Mouse (Mus musculus): ENCODE results near the gene Zfp28. TPM values are rescaled to one million over a fixed set of nuclear protein-coding genes. Genes with fewer than 3 reads are reported as not detected.

Zfp28 gene
- polyA plus RNA-seq, 1 experiment from 2014 or later, result 15.1 TPM

GRCm38 (mm10) chr7:6414626-6415441, 31.7 kb downstream of the Zfp28 start:
- ATAC-seq (ENCODE audit: low read depth), result peak; percentile 92
- H3K36me3 ChIP-seq, result no peaks in the 10 kb centered on the region
- H3K9me3 ChIP-seq, result no peaks in the 10 kb centered on the region
- H3K9ac ChIP-seq, result peak overlapping the region; percentile 64
- WGBS, result 8% methylated on average over 19 of the region's 22 CpGs
- H3K27me3 ChIP-seq, result no peaks in the 10 kb centered on the region
- H3K27ac ChIP-seq (replicated peaks), result no peak overlapping the region
- H3K4me3 ChIP-seq, result peak overlapping the region; percentile 37
- H3K4me2 ChIP-seq, result peak overlapping the region; percentile 53
- H3K4me1 ChIP-seq (replicated peaks), result no peaks in the 10 kb centered on the region

GRCm38 (mm10) chr7:6415442-6415787, 32.3 kb downstream of the Zfp28 start:
- Histone ChIP-seq H3K4me1 (replicated peaks) (no peaks in the 10 kb centered on the region), H3K27me3 (no peaks in the 10 kb centered on the region), H3K9ac (peak overlapping the region; percentile 64), H3K9me3 (no peaks in the 10 kb centered on the region), H3K4me3 (peak overlapping the region; percentile 37), H3K27ac (replicated peaks) (no peak overlapping the region), H3K4me2 (peak overlapping the region; percentile 53), H3K36me3 (no peaks in the 10 kb centered on the region)
- WGBS, result 15% methylated on average over 8 of the region's 8 CpGs
- ATAC-seq (ENCODE audit: low read depth), result peak; percentile 73

GRCm38 (mm10) chr7:6419894-6420293, 36.8 kb downstream of the Zfp28 start:
- Histone ChIP-seq H3K27ac (replicated peaks) (no peak overlapping the region), H3K9ac (no peak overlapping the region), H3K4me3 (no peak overlapping the region), H3K4me2 (no peak overlapping the region), H3K27me3 (no peaks in the 10 kb centered on the region), H3K4me1 (replicated peaks) (no peaks in the 10 kb centered on the region), H3K36me3 (no peaks in the 10 kb centered on the region), H3K9me3 (no peaks in the 10 kb centered on the region)
- ATAC-seq (ENCODE audit: low read depth), result no peak
- WGBS, result 78% methylated on average over 6 of the region's 6 CpGs

DNA sequence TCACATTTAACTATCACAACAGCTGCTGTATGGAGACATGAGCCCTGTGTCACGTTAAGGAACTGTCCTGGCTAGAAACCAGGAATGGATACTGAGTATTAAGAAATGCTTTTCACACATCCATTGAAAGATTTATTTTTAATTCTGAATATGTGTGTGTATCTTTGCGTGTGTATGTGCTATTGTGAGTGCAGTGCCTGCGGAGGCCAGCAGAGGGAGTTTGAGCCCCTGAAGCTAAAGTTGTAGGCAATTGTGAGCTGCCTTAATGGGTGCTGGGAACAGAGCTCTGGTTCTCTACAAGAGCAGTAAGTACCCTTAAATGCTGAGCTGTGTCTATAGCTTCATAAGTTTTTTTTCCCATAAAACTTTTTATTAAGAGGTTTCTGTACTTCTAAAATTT, 46.3 kb downstream of the Zfp28 start:
- Histone ChIP-seq H3K36me3 (peaks cover 5% of the 10 kb centered on the region; the same call in 1 of the 2 replicates), H3K9me3 (peaks cover 7% of the 10 kb centered on the region; the same call in 1 of the 2 replicates)
- WGBS, result 87% methylated on average over 3 of the region's 3 CpGs

DNA sequence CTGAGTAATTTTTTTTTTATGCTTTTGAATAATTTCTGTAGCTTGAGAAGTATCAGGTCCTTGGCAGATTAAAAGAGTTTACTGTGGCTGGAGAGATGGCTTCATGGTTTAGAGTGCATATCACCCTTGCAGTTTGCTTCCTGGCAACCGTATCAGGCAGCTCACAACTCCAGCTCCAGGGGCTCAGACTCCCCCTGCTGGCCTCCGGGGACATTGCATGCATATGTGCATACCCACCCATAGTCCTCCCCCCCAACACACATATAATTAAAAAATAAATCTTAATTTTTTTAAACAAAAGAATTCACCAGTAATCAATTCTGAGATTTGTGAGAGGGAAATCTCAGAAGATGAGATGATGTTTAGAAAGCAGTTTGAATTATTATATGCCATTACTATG, 47.2 kb downstream of the Zfp28 start:
- H3K9ac ChIP-seq, result no peak overlapping the region
- WGBS, result 34% methylated on average over 2 of the region's 2 CpGs
- no peak for ATAC-seq (ENCODE audit: low read depth)
- H3K4me2 ChIP-seq, result no peak overlapping the region
- H3K4me1 ChIP-seq (replicated peaks), result peaks cover 6% of the 10 kb centered on the region
- no peak overlapping the region for H3K27ac ChIP-seq (replicated peaks)
- peaks cover 5% of the 10 kb centered on the region; the same call in 1 of the 2 replicates for H3K36me3 ChIP-seq
- H3K9me3 ChIP-seq, result peaks cover 7% of the 10 kb centered on the region; the same call in 1 of the 2 replicates
- no peaks in the 10 kb centered on the region for H3K27me3 ChIP-seq
- H3K4me3 ChIP-seq, result no peak overlapping the region

More for the DNA sequence above, 46.3 kb downstream of the Zfp28 start:
- H3K4me2 ChIP-seq, result no peak overlapping the region
- no peak overlapping the region for H3K4me3 ChIP-seq
- ATAC-seq (ENCODE audit: low read depth), result no peak
- H3K27me3 ChIP-seq, result no peaks in the 10 kb centered on the region
- no peak overlapping the region for H3K9ac ChIP-seq
- H3K4me1 ChIP-seq (replicated peaks), result no peaks in the 10 kb centered on the region; the same call in 1 of the 2 replicates
- no peak overlapping the region for H3K27ac ChIP-seq (replicated peaks)

GRCm38 (mm10) chr7:6438388-6438787, 55.3 kb downstream of the Zfp28 start, which contains the start of gene Olfr1344:
Gene Olfr1344 (plus strand): TSS chr7:6438688.
- ATAC-seq (ENCODE audit: low read depth), result no peak
- Histone ChIP-seq H3K4me3 (no peak within 1 kb of the TSS), H3K9me3 (no peaks in the 10 kb centered on the region), H3K9ac (no peak within 1 kb of the TSS), H3K27ac (replicated peaks) (no peak within 1 kb of the TSS), H3K27me3 (no peaks in the 10 kb centered on the region), H3K4me1 (replicated peaks) (peaks cover 12% of the 10 kb centered on the region), H3K4me2 (no peak within 1 kb of the TSS), H3K36me3 (no peaks in the 10 kb centered on the region)
- WGBS, result 80% methylated on average over 3 of the region's 3 CpGs

DNA sequence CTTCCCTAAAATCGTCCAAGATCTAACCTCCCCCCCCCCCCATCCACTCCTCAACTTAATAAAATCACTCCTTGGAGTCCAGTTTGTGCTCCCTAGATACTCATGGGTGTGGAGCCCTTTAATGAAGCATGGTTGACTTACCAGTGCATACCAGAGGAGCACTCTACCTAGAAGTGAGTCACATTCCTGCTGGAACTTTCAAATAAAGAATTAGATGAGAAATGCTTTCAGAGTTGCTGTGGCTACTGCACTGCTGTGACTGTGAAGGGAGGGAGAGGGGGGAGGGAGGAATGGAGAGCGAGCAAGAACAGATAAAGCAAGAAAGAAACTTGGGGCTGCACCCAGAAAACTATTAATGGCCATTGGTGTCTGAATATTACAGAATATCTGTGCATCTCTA, 58.1 kb downstream of the Zfp28 start:
- Histone ChIP-seq H3K27me3 (no peaks in the 10 kb centered on the region), H3K9ac (no peak overlapping the region), H3K9me3 (no peaks in the 10 kb centered on the region), H3K27ac (replicated peaks) (no peak overlapping the region), H3K4me3 (no peak overlapping the region), H3K36me3 (no peaks in the 10 kb centered on the region), H3K4me2 (no peak overlapping the region), H3K4me1 (replicated peaks) (no peaks in the 10 kb centered on the region)
- 72% methylated on average over 2 of the region's 2 CpGs for WGBS
- ATAC-seq (ENCODE audit: low read depth), result no peak

Other genes starting within 250 kb of the Zfp28 start
- 23.0 and 23.7 TPM in 2 replicates for gene Zfp787, start 227.3 kb upstream of the Zfp28 start, polyA plus RNA-seq (2015; fragmentation: Nextera tagmentation; extraction: Ambion mirVana)
- gene Zfp444, start 211.1 kb upstream of the Zfp28 start, polyA plus RNA-seq (2015; fragmentation: Nextera tagmentation; extraction: Ambion mirVana), result 71.4 and 81.0 TPM in 2 replicates
- gene Galp, start 186.2 kb upstream of the Zfp28 start, polyA plus RNA-seq (2015; fragmentation: Nextera tagmentation; extraction: Ambion mirVana), result not detected in 2 replicates
- not detected in 2 replicates for gene Zscan5b, start 161.0 kb upstream of the Zfp28 start, polyA plus RNA-seq (2015; fragmentation: Nextera tagmentation; extraction: Ambion mirVana)
- not detected in 2 replicates for gene Epp13, start 130.6 kb upstream of the Zfp28 start, polyA plus RNA-seq (2015; fragmentation: Nextera tagmentation; extraction: Ambion mirVana)
- gene Zfp667, start 96.7 kb upstream of the Zfp28 start, polyA plus RNA-seq (2015; fragmentation: Nextera tagmentation; extraction: Ambion mirVana), result 17.7 and 17.8 TPM in 2 replicates
- 10.4 and 14.0 TPM in 2 replicates for gene Zfp583, start 52.0 kb upstream of the Zfp28 start, polyA plus RNA-seq (2015; fragmentation: Nextera tagmentation; extraction: Ambion mirVana)
- gene Gm3854, start 39.5 kb upstream of the Zfp28 start, polyA plus RNA-seq (2015; fragmentation: Nextera tagmentation; extraction: Ambion mirVana), result 6.7 and 7.4 TPM in 2 replicates
- gene Zfp78, start 20.0 kb upstream of the Zfp28 start, polyA plus RNA-seq (2015; fragmentation: Nextera tagmentation; extraction: Ambion mirVana), result 3.5 and 4.5 TPM in 2 replicates
- 2.8 and 3.2 TPM in 2 replicates for gene Smim17, start 15.4 kb downstream of the Zfp28 start, polyA plus RNA-seq (2015; fragmentation: Nextera tagmentation; extraction: Ambion mirVana)
- gene Gm20715, start 27.0 kb downstream of the Zfp28 start, polyA plus RNA-seq (2015; fragmentation: Nextera tagmentation; extraction: Ambion mirVana), result not detected in 2 replicates
- gene Olfr1344, start 55.4 kb downstream of the Zfp28 start, polyA plus RNA-seq (2015; fragmentation: Nextera tagmentation; extraction: Ambion mirVana), result 0.10 TPM in 1 of 2 replicates, not detected in the other
- not detected in 2 replicates for gene Olfr1336, start 72.9 kb downstream of the Zfp28 start, polyA plus RNA-seq (2015; fragmentation: Nextera tagmentation; extraction: Ambion mirVana)
- not detected in 2 replicates for gene Olfr1346, start 83.8 kb downstream of the Zfp28 start, polyA plus RNA-seq (2015; fragmentation: Nextera tagmentation; extraction: Ambion mirVana)
- gene Olfr5, start 103.6 kb downstream of the Zfp28 start, polyA plus RNA-seq (2015; fragmentation: Nextera tagmentation; extraction: Ambion mirVana), result not detected in 2 replicates
- gene Olfr1347, start 116.5 kb downstream of the Zfp28 start, polyA plus RNA-seq (2015; fragmentation: Nextera tagmentation; extraction: Ambion mirVana), result not detected in 2 replicates
- not detected in 2 replicates for gene Olfr1348, start 125.5 kb downstream of the Zfp28 start, polyA plus RNA-seq (2015; fragmentation: Nextera tagmentation; extraction: Ambion mirVana)
- gene Olfr1349, start 139.7 kb downstream of the Zfp28 start, polyA plus RNA-seq (2015; fragmentation: Nextera tagmentation; extraction: Ambion mirVana), result not detected in 2 replicates
- not detected in 2 replicates for gene Olfr1350, start 181.5 kb downstream of the Zfp28 start, polyA plus RNA-seq (2015; fragmentation: Nextera tagmentation; extraction: Ambion mirVana)

Measured in neural tube, embryonic 13.5 days (tissue).